Mouse (Mus musculus) ES-E14 (cell line): ENCODE measurements at regions not wholly inside any gene's neighbourhood (a gene's known extent, or its start where the extent isn't known, plus 50 kb on each side); places are given as distances from the start of the nearest gene placed in this dataset.
"Not testable (repeated sequence)": the region's sequence is repeated elsewhere in the genome, so short reads cannot be mapped to it uniquely, and the experiment has no call there.

Experiments used
- DNase-seq: peaks from one replicate; pipeline ENCODE4 v3.0.0-alpha.2; 2013; ENCODE audit warnings: low read depth, low spot score
- H3K27ac ChIP-seq: 2 replicates; pipeline ENCODE4 v1.5.1; 2012; ENCODE audit warnings: low read depth, mild to moderate bottlenecking, low read length, moderate library complexity, mixed read lengths; ENCODE audit not compliant: poor library complexity, insufficient read depth, severe bottlenecking
- H3K36me3 ChIP-seq: 2 replicates; pipeline ENCODE4 v1.6.1; 2012; ENCODE audit warnings: mild to moderate bottlenecking, low read length, moderate library complexity, mixed read lengths; ENCODE audit not compliant: control insufficient read depth, poor library complexity, insufficient read depth, severe bottlenecking
- H3K4me1 ChIP-seq, 2 experiments: fragments of 150-350 bp in 1 of 2; sonication (generic) in 1 of 2; 2 replicates each; pipeline ENCODE4 v1.6.1; 2012; ENCODE audit warnings: low read length in 2 of 2, mild to moderate bottlenecking in 1 of 2, mixed read lengths in 1 of 2; ENCODE audit not compliant: control insufficient read depth in 2 of 2, insufficient read depth in 2 of 2, poor library complexity in 1 of 2
- H3K4me3 ChIP-seq, 2 experiments: fragments of 150-350 bp in 1 of 2; sonication (generic) in 1 of 2; 2 replicates each; pipeline ENCODE4 v1.5.1; 2012; ENCODE audit warnings: low read length in 2 of 2, low read depth in 1 of 2, mild to moderate bottlenecking in 1 of 2, mixed read lengths in 1 of 2; ENCODE audit not compliant: insufficient read depth in 1 of 2, poor library complexity in 1 of 2, severe bottlenecking in 1 of 2
- H3K9ac ChIP-seq: 2 replicates; pipeline ENCODE4 v1.6.1; 2012; ENCODE audit warnings: low read depth, mild to moderate bottlenecking, low read length, mixed read lengths; ENCODE audit not compliant: poor library complexity, insufficient read depth, severe bottlenecking
- H3K9me3 ChIP-seq: fragments of 150-350 bp; sonication (generic); 2 replicates; pipeline ENCODE4 v1.6.1; 2012; ENCODE audit warnings: low read depth, mild to moderate bottlenecking, low read length; ENCODE audit not compliant: control insufficient read depth, insufficient read depth
- CHD2 ChIP-seq: IDR thresholded peaks from 2 replicates; pipeline ENCODE4 v1.6.1; 2014; ENCODE audit warnings: mild to moderate bottlenecking, low read depth, low read length, inconsistent platforms
- HCFC1 ChIP-seq: IDR thresholded peaks from 2 replicates; pipeline ENCODE4 v1.6.1; 2012; ENCODE audit warnings: low read length, inconsistent platforms, borderline replicate concordance; ENCODE audit not compliant: insufficient read depth
- MAFK ChIP-seq: IDR thresholded peaks from 2 replicates; pipeline ENCODE4 v1.6.1; 2014; ENCODE audit warnings: mild to moderate bottlenecking, low read depth, low read length, inconsistent platforms; ENCODE audit not compliant: insufficient read depth
- ZC3H11A ChIP-seq: IDR thresholded peaks from 2 replicates; pipeline ENCODE4 v1.6.1; 2012; ENCODE audit warnings: low read depth, mild to moderate bottlenecking, inconsistent platforms, low read length, borderline replicate concordance
- ZNF384 ChIP-seq: IDR thresholded peaks from 2 replicates; pipeline ENCODE4 v1.6.1; 2012; ENCODE audit warnings: low read depth, low read length, inconsistent platforms
- in situ Hi-C, 2 experiments: fragments of 600-800 bp; cut with MboI; formaldehyde crosslinking; loops; one replicate each; pipeline ENCODE4 v1.15.1; 2025; ENCODE audit warnings: low sequenced_read_pairs in 2 of 2, inconsistent platforms in 1 of 2; ENCODE audit not compliant: unreplicated experiment in 2 of 2

GRCm38 (mm10) chr8:35156272-35156671, 609.3 kb upstream of the Gm19410 start:
- H3K4me3 ChIP-seq, result no peak overlapping the region

GRCm38 (mm10) chr8:35157711-35158110, 607.9 kb upstream of the Gm19410 start:
- Histone ChIP-seq H3K4me1 (no peaks in the 10 kb centered on the region), H3K36me3 (no peaks in the 10 kb centered on the region), H3K4me3 (no peak overlapping the region), H3K9me3 (no peaks in the 10 kb centered on the region), H3K27ac (no peak overlapping the region), H3K9ac (no peak overlapping the region)
- in situ Hi-C loops, result loop anchor here in 1 of 2 experiments (10.0 kb wide), 1 partner anchor 283 kb away; no protein-coding TSS in a partner anchor
- DNase-seq, result no peak
- TF ChIP-seq CHD2 (no peak), HCFC1 (no peak), ZC3H11A (no peak), ZNF384 (no peak), MAFK (no peak)

More at GRCm38 (mm10) chr8:35156272-35156671, 609.3 kb upstream of the Gm19410 start:
- Histone ChIP-seq H3K36me3 (no peaks in the 10 kb centered on the region), H3K4me1 (no peaks in the 10 kb centered on the region), H3K27ac (no peak overlapping the region), H3K9me3 (no peaks in the 10 kb centered on the region), H3K9ac (no peak overlapping the region)
- TF ChIP-seq MAFK, result no peak
- no peak for TF ChIP-seq HCFC1
- TF ChIP-seq ZNF384, result no peak
- TF ChIP-seq ZC3H11A, result no peak
- TF ChIP-seq CHD2, result no peak
- in situ Hi-C loops, result loop anchor here in 1 of 2 experiments (10.0 kb wide), 1 partner anchor 281 kb away; no protein-coding TSS in a partner anchor
- DNase-seq, result no peak

- in situ Hi-C loops, result loop anchor here in 1 of 2 experiments (10.0 kb wide), 1 partner anchor 285 kb away; no protein-coding TSS in a partner anchor
- Histone ChIP-seq H3K4me3 (no peak overlapping the region), H3K9ac (no peak overlapping the region), H3K9me3 (no peaks in the 10 kb centered on the region), H3K27ac (no peak overlapping the region), H3K4me1 (no peaks in the 10 kb centered on the region), H3K36me3 (no peaks in the 10 kb centered on the region)
- DNase-seq, result no peak
- TF ChIP-seq ZC3H11A (peak; percentile 69; the same call in 1 of the 2 replicates), MAFK (no peak)
These were observed 606.3 kb upstream of the Gm19410 start for GRCm38 (mm10) chr8:35159329-35159728.

GRCm38 (mm10) chr8:35160230-35160629, 605.4 kb upstream of the Gm19410 start:
- no peak overlapping the region for H3K9ac ChIP-seq
- in situ Hi-C loops, result no loop called here
- no peaks in the 10 kb centered on the region for H3K36me3 ChIP-seq
- no peaks in the 10 kb centered on the region for H3K4me1 ChIP-seq
- no peaks in the 10 kb centered on the region for H3K9me3 ChIP-seq
- DNase-seq, result no peak
- H3K4me3 ChIP-seq, result no peak overlapping the region
- H3K27ac ChIP-seq, result no peak overlapping the region
- TF ChIP-seq CHD2 (no peak), ZC3H11A (no peak), HCFC1 (no peak), ZNF384 (no peak), MAFK (no peak)

DNA sequence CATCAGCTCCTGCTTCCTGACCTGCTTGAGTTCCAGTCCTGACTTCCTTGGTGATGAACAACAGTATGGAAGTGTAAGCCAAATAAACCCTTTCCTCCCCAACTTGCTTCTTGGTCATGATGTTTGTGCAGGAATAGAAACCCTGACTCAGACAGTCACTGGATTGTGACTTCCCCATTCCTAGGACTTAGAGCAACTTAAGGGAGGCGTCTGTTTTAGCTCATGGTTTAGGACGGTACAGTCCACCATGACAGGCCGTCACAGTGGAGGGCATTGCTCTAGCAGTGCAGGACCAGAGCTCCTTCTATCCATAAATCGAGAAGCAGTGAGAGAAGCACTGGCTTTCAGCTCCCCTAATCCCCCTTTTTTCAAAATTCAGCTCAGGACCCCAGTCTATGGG, 603.4 kb upstream of the Gm19410 start:
- in situ Hi-C loops, H3K27ac ChIP-seq, H3K4me1 ChIP-seq, H3K4me3 ChIP-seq, H3K9ac ChIP-seq, DNase-seq, H3K9me3 ChIP-seq, H3K36me3 ChIP-seq: not testable (repeated sequence)
